Mouse (Mus musculus): ENCODE measurements around the gene Ezh2. TPM values are rescaled to one million over a fixed set of nuclear protein-coding genes. Genes with fewer than 3 reads are reported as not detected.

Gene Ezh2
- total RNA-seq (2023) = 16.8 TPM

GRCm38 (mm10) chr6:47594926-47595623 lies at the start of gene Ezh2:
Gene Ezh2, minus strand, starts transcription at chr6:47595341.

Other genes starting within 250 kb of the Ezh2 start
- gene Cul1, start 141.9 kb downstream of the Ezh2 start, total RNA-seq (2023) = 75.1 TPM
- gene Pdia4, start 218.1 kb upstream of the Ezh2 start, total RNA-seq (2023) = 73.9 TPM
- 0.15 TPM for gene Zfp786, start 235.5 kb upstream of the Ezh2 start, total RNA-seq (2023)
- 31.9 TPM for gene Zfp398, start 240.3 kb upstream of the Ezh2 start, total RNA-seq (2023)

Data from CD8-positive naive resting alpha-beta T cell, adult 57 days (primary cell).